Mouse (Mus musculus): ENCODE results near the gene Mtnr1b. TPM values are rescaled to one million over a fixed set of nuclear protein-coding genes. Genes with fewer than 3 reads are reported as not detected.

Gene Mtnr1b
- polyA plus RNA-seq (2014; fragmentation: Nextera tagmentation; extraction: Ambion mirVana), result not detected in 2 replicates

DNA sequence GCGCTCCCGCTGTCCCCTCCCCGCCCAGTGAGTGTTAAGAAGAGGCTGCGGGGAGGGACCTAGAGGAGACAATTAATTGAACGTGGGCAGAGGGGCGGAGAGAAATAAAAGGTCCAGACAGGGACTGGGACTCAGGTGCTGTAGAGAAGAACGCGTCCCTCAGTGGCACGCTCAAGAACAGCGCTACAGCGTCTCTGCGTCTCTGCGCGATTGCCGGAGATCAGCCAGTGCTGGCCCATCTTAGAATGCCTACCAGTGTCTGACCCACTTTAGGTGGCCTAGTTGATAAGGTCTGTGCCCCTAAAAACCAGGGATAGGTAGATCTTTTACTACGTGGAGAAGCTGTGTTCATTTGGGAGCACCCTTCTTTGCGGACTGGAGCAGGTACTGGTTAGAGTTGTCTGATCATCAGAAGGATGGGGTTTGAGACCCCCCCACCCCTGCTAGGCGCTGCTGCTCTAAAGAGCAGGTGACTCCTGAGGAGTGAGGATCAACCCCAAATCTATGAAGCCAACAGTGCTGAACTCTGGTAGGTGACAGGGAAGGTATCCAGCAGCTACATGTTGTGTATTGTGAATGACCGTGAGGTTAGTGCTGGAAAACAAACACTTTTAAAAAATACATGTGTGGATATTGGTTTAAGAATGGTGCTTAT is at the start of gene Mtnr1b:
Gene Mtnr1b (minus strand): TSS at position 51 of the 655 bp plus-strand sequence.
- ATAC-seq (ENCODE audit: insufficient read depth, low FRiP score, low TSS enrichment), result no peak
- Histone ChIP-seq H3K4me1 (ENCODE audit: control insufficient read depth, insufficient read depth, low read length) (no peaks in the 10 kb centered on the region), H3K36me3 (ENCODE audit: control insufficient read depth, insufficient read depth, low read length) (no peaks in the 10 kb centered on the region), H3K27ac (ENCODE audit: low read depth, low read length) (no peak within 1 kb of the TSS), H3K4me2 (ENCODE audit: low read depth) (no peak within 1 kb of the TSS), H3K9me3 (ENCODE audit: control insufficient read depth, low read length) (no peaks in the 10 kb centered on the region), H3K9ac (ENCODE audit: low read length) (no peak within 1 kb of the TSS), H3K27me3 (ENCODE audit: control insufficient read depth, insufficient read depth, low read length) (no peaks in the 10 kb centered on the region), H3K4me3 (ENCODE audit: low read depth, low read length) (no peak within 1 kb of the TSS)
- WGBS, result 63% methylated on average over 19 of the region's 19 CpGs
- DNase-seq (ENCODE audit: low spot score), result no peak

DNA sequence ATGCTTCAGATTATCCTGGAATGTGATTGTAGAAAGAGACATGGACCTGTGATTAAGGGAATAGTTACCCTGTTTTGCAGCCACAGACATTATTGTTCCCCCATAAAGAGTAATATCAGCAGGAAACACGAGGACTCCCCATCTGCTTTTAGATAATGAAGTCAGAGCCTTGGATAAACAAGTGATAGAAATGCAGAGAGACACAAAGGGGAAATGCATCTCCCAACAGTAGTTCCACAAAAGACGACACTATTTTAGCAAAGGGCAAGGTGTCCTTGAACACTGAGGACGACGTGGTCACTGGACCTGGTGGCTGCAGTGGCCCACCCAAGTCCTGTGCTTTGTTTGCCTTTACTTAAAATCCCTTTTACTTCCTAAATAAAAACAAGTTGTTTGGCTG is 45.9 kb upstream of the Mtnr1b start:
- no peaks in the 10 kb centered on the region for H3K27me3 ChIP-seq (ENCODE audit: control insufficient read depth, insufficient read depth, low read length)
- no peak overlapping the region for H3K27ac ChIP-seq (ENCODE audit: low read depth, low read length)
- H3K4me1 ChIP-seq (ENCODE audit: control insufficient read depth, insufficient read depth, low read length), result no peaks in the 10 kb centered on the region
- 0 out of 2 replicates have a peak, but pooled peaks cover 2% of the 10 kb centered on the region for H3K36me3 ChIP-seq (ENCODE audit: control insufficient read depth, insufficient read depth, low read length)
- no peak overlapping the region for H3K4me3 ChIP-seq (ENCODE audit: low read depth, low read length)
- ATAC-seq (ENCODE audit: insufficient read depth, low FRiP score, low TSS enrichment), result no peak
- no peak overlapping the region for H3K4me2 ChIP-seq (ENCODE audit: low read depth)
- 80% methylated on average over 4 of the region's 4 CpGs for WGBS
- H3K9me3 ChIP-seq (ENCODE audit: control insufficient read depth, low read length), result no peaks in the 10 kb centered on the region
- no peak overlapping the region for H3K9ac ChIP-seq (ENCODE audit: low read length)
- no peak for DNase-seq (ENCODE audit: low spot score)

DNA sequence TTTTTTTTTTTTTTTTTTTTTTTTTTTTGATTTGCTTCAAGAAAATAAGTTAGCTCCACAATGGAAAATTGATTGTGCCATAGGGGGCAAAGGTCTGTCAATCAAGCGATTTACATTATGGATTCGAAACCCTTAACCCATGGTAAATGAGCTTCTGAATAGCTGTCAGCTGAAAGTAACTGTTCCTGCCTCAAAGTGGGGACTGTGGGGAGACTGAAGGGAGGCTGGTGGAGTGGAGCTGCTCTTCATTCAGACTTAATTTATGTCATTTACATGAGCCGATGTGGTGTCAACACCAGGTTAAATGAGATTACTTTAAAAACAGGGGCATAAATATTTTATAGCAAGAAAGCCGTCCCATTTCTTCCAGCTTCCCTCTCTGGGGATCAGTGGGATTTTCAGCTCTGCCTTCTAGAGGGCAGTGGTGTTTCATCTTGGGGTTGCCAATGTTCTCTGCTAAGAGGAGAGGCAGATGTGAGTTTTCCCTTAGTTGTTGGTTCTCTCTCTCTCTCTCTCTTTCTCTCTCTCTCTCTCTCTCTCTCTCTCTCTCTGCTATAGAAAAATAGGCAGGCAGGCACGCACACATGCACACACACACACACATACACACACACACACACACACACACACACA is 45.1 kb upstream of the Mtnr1b start:
- H3K27ac ChIP-seq (ENCODE audit: low read depth, low read length), result no peak overlapping the region
- 59% methylated on average over 5 of the region's 5 CpGs for WGBS
- H3K36me3 ChIP-seq (ENCODE audit: control insufficient read depth, insufficient read depth, low read length), result 0 out of 2 replicates have a peak, but pooled peaks cover 2% of the 10 kb centered on the region
- ATAC-seq (ENCODE audit: insufficient read depth, low FRiP score, low TSS enrichment), result peak; percentile 48
- H3K4me1 ChIP-seq (ENCODE audit: control insufficient read depth, insufficient read depth, low read length), result no peaks in the 10 kb centered on the region
- no peaks in the 10 kb centered on the region for H3K27me3 ChIP-seq (ENCODE audit: control insufficient read depth, insufficient read depth, low read length)
- no peaks in the 10 kb centered on the region for H3K9me3 ChIP-seq (ENCODE audit: control insufficient read depth, low read length)
- no peak for DNase-seq (ENCODE audit: low spot score)
- no peak overlapping the region for H3K4me2 ChIP-seq (ENCODE audit: low read depth)
- no peak overlapping the region for H3K9ac ChIP-seq (ENCODE audit: low read length)
- H3K4me3 ChIP-seq (ENCODE audit: low read depth, low read length), result no peak overlapping the region

DNA sequence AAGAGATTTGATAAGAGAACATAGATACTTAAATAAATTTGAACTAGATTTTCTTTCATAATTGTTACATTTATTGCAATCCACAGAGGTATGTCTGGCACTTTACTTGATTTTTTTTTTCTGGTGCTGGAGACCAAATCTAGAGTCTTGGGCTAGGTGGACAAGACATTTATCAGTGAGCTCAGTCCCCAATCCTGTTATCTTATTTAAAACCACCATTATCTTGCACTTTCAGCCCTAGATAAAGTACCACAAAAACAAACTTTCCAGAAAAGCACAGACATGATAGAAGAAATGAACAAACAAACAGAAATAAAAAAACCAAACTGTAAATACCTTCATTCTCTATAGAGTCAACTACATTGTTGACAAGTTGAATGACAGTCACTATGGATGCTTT is 42.2 kb upstream of the Mtnr1b start:
- no peak overlapping the region for H3K4me3 ChIP-seq (ENCODE audit: low read depth, low read length)
- no peaks in the 10 kb centered on the region for H3K27me3 ChIP-seq (ENCODE audit: control insufficient read depth, insufficient read depth, low read length)
- H3K4me2 ChIP-seq (ENCODE audit: low read depth), result no peak overlapping the region
- ATAC-seq (ENCODE audit: insufficient read depth, low FRiP score, low TSS enrichment) (no peak), DNase-seq (ENCODE audit: low spot score) (no peak)
- no peaks in the 10 kb centered on the region for H3K4me1 ChIP-seq (ENCODE audit: control insufficient read depth, insufficient read depth, low read length)
- H3K9ac ChIP-seq (ENCODE audit: low read length), result no peak overlapping the region
- H3K9me3 ChIP-seq (ENCODE audit: control insufficient read depth, low read length), result no peaks in the 10 kb centered on the region
- H3K27ac ChIP-seq (ENCODE audit: low read depth, low read length), result no peak overlapping the region
- 0 out of 2 replicates have a peak, but pooled peaks cover 2% of the 10 kb centered on the region for H3K36me3 ChIP-seq (ENCODE audit: control insufficient read depth, insufficient read depth, low read length)

DNA sequence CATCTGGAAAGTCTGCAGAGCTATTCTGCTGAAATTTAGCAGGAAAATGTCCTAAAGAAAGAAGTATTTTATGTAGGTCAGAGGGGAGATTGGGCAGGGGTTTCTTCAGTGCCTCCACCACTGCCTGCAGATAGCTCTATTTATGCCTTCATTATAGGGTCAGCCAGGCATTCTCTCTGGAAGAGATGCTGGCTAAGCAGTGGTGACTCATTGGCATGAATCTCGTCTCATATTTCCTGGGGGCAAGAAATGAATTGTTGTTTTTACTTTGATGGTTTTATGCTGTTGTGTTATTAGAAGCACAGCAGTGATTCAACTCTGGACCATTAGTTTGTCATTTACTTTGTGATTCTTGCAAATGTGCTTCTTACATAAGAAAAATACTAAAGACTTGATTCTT is 38.4 kb upstream of the Mtnr1b start:
- no peak for DNase-seq (ENCODE audit: low spot score)
- Histone ChIP-seq H3K4me3 (ENCODE audit: low read depth, low read length) (no peak overlapping the region), H3K4me1 (ENCODE audit: control insufficient read depth, insufficient read depth, low read length) (no peaks in the 10 kb centered on the region), H3K27ac (ENCODE audit: low read depth, low read length) (no peak overlapping the region), H3K4me2 (ENCODE audit: low read depth) (no peak overlapping the region), H3K27me3 (ENCODE audit: control insufficient read depth, insufficient read depth, low read length) (no peaks in the 10 kb centered on the region), H3K9me3 (ENCODE audit: control insufficient read depth, low read length) (no peaks in the 10 kb centered on the region), H3K9ac (ENCODE audit: low read length) (no peak overlapping the region), H3K36me3 (ENCODE audit: control insufficient read depth, insufficient read depth, low read length) (no peaks in the 10 kb centered on the region)
- ATAC-seq (ENCODE audit: insufficient read depth, low FRiP score, low TSS enrichment), result no peak
- WGBS, result 75% methylated on average over 1 of the region's 1 CpGs

DNA sequence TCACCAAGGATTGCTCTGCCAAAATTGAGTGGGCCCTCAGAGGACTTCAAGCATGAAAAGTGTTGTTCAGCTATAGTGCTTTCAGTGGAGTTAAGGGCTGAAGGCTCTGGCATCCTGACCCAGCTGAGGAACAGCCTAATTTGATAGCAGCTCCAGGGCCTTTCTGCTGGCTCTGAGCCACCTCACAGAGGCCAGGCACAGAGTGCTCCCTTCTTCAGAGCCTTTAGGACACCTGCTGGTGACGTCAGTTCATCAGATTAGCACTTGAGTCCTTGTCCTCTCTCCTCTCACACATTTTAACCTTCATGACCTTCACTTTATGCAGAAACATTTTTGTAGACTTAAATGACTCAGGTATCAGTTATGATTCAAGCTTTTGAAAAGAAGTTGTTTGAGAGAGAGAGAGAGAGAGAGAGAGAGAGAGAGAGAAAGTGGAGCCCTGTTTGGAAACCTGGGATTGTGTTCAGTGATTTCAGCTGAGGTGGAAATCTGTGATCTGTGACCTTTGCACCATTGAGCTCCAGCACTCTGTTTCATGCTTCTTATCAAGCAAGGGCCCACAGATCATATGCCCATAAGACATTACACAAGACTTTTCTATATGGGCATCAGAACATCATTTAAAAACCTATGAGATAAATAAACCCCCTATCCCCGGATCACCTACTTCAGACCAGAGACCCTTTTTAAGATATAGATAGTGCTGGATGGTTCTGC is 35.2 kb upstream of the Mtnr1b start:
- Histone ChIP-seq H3K4me2 (ENCODE audit: low read depth) (no peak overlapping the region), H3K4me3 (ENCODE audit: low read depth, low read length) (no peak overlapping the region), H3K27me3 (ENCODE audit: control insufficient read depth, insufficient read depth, low read length) (no peaks in the 10 kb centered on the region), H3K4me1 (ENCODE audit: control insufficient read depth, insufficient read depth, low read length) (no peaks in the 10 kb centered on the region), H3K9me3 (ENCODE audit: control insufficient read depth, low read length) (no peaks in the 10 kb centered on the region), H3K27ac (ENCODE audit: low read depth, low read length) (no peak overlapping the region), H3K36me3 (ENCODE audit: control insufficient read depth, insufficient read depth, low read length) (no peaks in the 10 kb centered on the region), H3K9ac (ENCODE audit: low read length) (no peak overlapping the region)
- ATAC-seq (ENCODE audit: insufficient read depth, low FRiP score, low TSS enrichment) (no peak), DNase-seq (ENCODE audit: low spot score) (no peak)
- WGBS, result 76% methylated on average over 2 of the region's 2 CpGs

DNA sequence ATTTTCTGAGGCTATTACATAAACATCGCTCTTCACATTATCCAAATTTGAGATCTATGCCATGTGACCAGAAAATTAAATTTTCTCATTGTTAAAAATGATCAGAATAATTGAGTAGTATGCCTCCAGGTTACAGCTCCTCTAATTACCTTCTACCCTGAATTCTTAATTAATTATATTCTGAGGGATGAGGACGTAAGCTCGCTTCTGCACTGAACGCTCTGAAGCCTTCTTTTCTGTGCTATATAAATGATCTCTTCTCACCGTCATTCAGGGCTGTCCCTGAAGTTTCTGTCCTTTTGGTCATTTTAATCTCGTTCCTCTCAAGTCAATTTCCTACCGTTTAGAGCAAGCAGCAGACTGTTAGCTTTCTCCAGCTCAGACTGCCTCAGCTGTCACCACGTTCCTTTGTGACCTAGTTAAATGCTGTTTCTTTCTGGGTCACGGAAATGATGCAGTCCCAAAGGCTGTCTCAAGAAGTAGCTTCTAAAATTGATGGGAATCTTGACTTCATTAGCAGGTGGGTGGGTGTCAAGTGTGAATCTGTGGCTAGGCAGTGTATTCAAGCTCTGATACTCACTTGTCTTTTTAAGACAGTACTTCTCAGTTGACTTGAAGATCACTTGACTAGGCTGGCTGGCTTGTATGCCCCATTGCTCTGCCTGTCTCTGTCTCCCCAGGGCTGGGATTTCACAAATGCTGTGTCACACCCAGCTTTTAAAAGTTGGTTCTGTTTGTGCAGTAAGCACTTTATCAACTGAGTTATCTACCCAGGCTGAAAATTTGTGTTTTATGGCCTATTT is 29.8 kb upstream of the Mtnr1b start:
- DNase-seq (ENCODE audit: low spot score) (no peak), ATAC-seq (ENCODE audit: insufficient read depth, low FRiP score, low TSS enrichment) (no peak)
- H3K27ac ChIP-seq (ENCODE audit: low read depth, low read length), result no peak overlapping the region
- no peaks in the 10 kb centered on the region for H3K27me3 ChIP-seq (ENCODE audit: control insufficient read depth, insufficient read depth, low read length)
- 69% methylated on average over 9 of the region's 9 CpGs for WGBS
- no peak overlapping the region for H3K9ac ChIP-seq (ENCODE audit: low read length)
- H3K4me3 ChIP-seq (ENCODE audit: low read depth, low read length), result no peak overlapping the region
- no peak overlapping the region for H3K4me2 ChIP-seq (ENCODE audit: low read depth)
- H3K4me1 ChIP-seq (ENCODE audit: control insufficient read depth, insufficient read depth, low read length), result no peaks in the 10 kb centered on the region
- no peaks in the 10 kb centered on the region for H3K36me3 ChIP-seq (ENCODE audit: control insufficient read depth, insufficient read depth, low read length)
- H3K9me3 ChIP-seq (ENCODE audit: control insufficient read depth, low read length), result no peaks in the 10 kb centered on the region

DNA sequence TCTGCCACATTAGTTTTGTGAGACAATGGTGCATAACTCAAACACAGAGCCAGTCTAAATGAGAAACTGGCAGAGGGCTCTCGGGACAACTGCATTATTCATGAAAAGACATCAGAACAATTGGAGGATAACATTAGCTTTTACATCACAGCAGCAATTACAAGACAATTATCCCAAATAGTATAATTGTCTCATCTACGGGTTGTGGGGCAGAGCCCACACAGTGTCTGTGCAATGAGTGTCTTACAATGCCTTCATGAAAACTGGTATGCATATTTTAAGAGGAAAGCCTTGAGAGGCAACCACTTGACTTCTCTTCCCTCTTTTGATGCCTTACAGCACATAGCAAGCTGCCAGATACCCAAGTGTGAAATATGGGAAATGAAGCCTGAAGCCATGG is 23.8 kb upstream of the Mtnr1b start:
- no peak for ATAC-seq (ENCODE audit: insufficient read depth, low FRiP score, low TSS enrichment)
- WGBS, result 62% methylated on average over 2 of the region's 2 CpGs
- no peak for DNase-seq (ENCODE audit: low spot score)

More for the DNA sequence above, 23.8 kb upstream of the Mtnr1b start:
- H3K27me3 ChIP-seq (ENCODE audit: control insufficient read depth, insufficient read depth, low read length), result no peaks in the 10 kb centered on the region
- H3K9me3 ChIP-seq (ENCODE audit: control insufficient read depth, low read length), result no peaks in the 10 kb centered on the region
- H3K9ac ChIP-seq (ENCODE audit: low read length), result no peak overlapping the region
- no peaks in the 10 kb centered on the region for H3K4me1 ChIP-seq (ENCODE audit: control insufficient read depth, insufficient read depth, low read length)
- no peak overlapping the region for H3K4me3 ChIP-seq (ENCODE audit: low read depth, low read length)
- no peak overlapping the region for H3K4me2 ChIP-seq (ENCODE audit: low read depth)
- no peaks in the 10 kb centered on the region for H3K36me3 ChIP-seq (ENCODE audit: control insufficient read depth, insufficient read depth, low read length)
- H3K27ac ChIP-seq (ENCODE audit: low read depth, low read length), result no peak overlapping the region
